Mouse (Mus musculus): Measurements from ENCODE around the gene Lrrn2. TPM values are rescaled to one million over a fixed set of nuclear protein-coding genes. Genes with fewer than 3 reads are reported as not detected.

Gene Lrrn2
- 1 to 10 TPM; 6.9 to 7.1 TPM for total RNA-seq (2021)
- long read RNA-seq, experiment 1, partial matches to known transcripts: 0 of 8 reads
- long read RNA-seq, experiment 1, other reads (novel, unspliced or antisense): 7 of 8 reads
- long read RNA-seq, experiment 2, transcript Lrrn2-201 (2 exons, 3,428 nt): major isoform, 6 of 9 reads
- long read RNA-seq, experiment 2, partial matches to known transcripts: 0 of 9 reads
- long read RNA-seq, experiment 2, other reads (novel, unspliced or antisense): 3 of 9 reads

GRCm38 (mm10) chr1:132880161-132881005 is at the start of gene Lrrn2:
Gene Lrrn2, plus strand, starts transcription at chr1:132880273.
- peak; percentile 73 for DNase-seq

GRCm38 (mm10) chr1:132831963-132832362 is 48.1 kb upstream of the Lrrn2 start:
- DNase-seq: no peak

DNA sequence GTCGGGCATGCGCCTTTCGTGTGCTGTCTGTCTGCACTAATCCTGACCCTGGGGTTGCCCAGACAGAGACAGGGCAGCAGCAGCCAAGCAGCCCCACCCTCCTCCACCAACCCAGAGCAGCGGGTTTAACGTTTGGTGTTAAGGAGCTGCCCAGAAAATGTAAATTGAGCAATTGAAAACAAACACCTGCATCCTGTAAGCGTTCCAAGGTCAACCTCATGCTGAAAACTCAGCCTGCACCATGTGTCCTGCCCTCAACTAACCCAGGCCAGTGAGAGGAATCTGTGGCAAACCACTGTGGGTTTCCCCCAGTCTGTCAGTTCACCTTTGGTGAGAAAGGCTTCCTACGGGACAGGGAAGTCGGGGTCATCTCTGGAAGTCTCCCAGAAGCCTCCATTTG is 46.0 kb upstream of the Lrrn2 start:
- no peak for DNase-seq

GRCm38 (mm10) chr1:132836895-132837294 is 43.2 kb upstream of the Lrrn2 start:
- no peak for DNase-seq

DNA sequence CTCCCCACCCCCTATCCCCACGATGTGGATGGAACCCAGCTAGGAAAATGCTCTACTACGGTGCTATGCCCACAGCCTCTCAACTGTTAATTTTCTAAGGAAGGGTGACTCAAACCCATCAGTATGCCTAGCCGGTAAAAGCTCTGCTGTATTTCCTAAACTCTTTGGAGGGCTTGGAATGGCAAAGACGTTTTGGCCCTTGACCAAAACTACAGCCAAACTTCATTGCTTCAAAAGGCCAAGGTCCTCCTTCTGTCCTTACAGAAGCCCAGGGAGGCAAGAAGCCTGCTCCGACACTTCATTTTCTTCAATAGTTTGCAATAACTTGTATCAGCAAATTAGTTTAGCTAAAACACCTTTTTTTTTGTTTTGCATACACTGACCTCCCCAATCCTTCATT is 42.4 kb upstream of the Lrrn2 start:
- peak; percentile 31 for DNase-seq

DNA sequence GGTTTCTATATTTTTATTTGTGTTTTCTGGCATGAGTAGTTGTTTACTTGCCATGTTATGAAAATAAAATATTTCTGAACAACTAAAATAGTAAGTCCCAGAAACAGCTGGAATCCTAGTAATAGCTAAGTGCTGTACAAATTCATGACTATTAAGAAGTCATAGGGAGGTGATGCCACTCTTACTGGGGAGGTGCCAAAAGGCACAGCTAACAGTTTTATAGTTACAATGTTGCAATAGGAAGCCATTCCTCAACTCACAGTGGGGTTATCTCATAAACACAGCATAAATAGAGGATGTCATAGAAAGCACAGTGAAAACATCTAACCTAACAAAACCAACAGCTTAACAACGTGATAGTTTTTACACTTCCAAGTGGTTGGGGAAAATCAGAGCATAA is 41.7 kb upstream of the Lrrn2 start:
- no peak for DNase-seq

DNA sequence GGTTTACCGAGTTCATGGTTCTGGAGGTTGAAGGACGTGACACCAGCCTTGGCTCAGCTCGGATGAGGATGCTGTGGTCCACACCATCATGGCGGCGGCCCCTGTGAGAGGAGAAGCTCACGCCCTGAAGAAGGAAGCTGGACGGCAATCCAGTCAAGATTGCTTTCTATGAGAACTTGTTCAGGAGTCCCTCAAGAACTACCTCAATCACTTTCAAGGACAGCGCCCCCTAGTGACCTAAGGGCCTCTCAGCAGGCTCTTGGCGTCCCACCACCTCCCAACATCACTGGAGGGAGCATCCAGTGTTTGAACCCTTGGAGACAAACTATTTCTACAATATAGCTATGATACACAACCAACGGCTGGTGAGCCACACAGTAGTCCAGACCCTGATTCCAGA is 36.5 kb upstream of the Lrrn2 start:
- no peak for DNase-seq

GRCm38 (mm10) chr1:132844088-132844804 is 35.8 kb upstream of the Lrrn2 start:
- peak; percentile 83 for DNase-seq

DNA sequence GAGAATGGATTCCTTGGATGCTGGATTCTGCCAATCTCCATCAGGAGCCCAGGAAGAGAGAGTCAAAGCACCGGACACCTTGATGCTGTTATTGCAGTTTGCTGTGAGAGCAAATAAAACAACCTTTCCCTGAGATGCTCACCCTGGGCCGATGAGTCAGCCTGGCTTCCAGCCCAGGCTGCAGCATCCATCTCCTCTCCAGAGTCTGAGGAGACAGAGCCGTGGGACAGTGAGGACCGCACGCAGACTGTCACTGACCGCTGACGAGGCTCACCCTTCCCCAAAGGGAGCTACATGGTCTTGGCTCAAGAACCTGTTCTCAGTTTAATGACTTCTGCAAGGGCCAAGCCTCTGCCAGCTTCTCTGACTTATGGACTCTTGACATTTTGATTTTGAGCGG is 34.3 kb upstream of the Lrrn2 start:
- DNase-seq: peak; percentile 67

GRCm38 (mm10) chr1:132850809-132851208 is 29.3 kb upstream of the Lrrn2 start:
- no peak for DNase-seq

DNA sequence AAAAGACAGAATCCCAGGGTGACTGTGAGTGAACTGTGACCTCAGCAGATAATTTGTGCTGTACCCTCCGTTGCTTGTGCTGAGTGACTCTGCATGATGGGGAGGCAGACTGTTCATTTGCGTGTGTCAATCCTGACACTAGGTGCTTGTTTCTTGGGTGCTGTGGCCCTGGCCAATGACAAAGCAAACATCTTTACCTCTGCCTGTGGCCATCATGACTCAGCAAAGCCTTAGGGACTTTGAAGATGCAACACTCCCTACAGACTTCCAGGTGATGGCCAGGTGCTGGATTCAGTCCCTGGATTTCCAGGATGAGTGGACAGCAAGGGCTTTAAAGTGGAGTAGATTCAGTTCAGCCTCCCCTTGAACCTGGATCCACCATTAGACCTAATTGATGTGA is 28.8 kb upstream of the Lrrn2 start:
- no peak for DNase-seq

DNA sequence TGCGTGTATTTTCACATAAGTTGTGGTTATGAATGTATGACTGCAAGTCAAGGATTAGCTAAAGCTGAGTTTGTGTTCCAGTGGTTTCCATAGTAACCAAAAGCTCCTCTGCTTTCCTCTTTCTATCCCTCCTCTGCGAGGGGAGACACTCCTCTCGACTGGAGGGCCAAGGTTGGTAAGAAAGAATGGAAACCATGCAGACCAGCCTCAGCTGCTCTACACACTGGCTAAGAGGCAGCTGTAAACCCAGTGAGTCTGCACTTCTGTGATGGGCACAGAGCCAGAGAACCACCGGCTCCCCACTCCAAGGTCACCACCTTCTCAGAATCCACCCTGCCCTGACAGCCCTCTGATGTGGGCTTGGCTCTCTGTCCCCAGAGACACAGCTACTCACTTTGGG is 28.3 kb upstream of the Lrrn2 start:
- peak; percentile 54 for DNase-seq

DNA sequence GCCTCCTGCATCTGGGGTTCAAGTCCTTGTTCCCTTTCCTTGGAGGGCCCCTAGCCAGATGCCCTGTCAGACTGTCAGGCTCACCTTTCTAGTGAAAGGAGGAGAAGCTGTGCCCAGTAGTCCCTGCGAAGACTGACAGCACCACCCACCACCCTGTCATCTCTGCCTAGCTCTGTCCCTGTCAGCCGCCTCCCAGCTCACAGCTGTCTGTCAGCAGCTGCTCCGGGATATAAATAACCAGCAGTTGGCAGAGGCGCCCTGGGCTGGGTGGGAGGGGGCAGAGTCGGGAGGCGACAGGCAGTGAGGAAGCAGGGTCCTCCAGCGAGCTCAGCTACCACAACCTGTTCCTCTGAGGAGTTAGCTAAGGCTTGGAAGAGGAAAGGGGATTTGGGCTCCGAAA is 26.8 kb upstream of the Lrrn2 start:
- no peak for DNase-seq

DNA sequence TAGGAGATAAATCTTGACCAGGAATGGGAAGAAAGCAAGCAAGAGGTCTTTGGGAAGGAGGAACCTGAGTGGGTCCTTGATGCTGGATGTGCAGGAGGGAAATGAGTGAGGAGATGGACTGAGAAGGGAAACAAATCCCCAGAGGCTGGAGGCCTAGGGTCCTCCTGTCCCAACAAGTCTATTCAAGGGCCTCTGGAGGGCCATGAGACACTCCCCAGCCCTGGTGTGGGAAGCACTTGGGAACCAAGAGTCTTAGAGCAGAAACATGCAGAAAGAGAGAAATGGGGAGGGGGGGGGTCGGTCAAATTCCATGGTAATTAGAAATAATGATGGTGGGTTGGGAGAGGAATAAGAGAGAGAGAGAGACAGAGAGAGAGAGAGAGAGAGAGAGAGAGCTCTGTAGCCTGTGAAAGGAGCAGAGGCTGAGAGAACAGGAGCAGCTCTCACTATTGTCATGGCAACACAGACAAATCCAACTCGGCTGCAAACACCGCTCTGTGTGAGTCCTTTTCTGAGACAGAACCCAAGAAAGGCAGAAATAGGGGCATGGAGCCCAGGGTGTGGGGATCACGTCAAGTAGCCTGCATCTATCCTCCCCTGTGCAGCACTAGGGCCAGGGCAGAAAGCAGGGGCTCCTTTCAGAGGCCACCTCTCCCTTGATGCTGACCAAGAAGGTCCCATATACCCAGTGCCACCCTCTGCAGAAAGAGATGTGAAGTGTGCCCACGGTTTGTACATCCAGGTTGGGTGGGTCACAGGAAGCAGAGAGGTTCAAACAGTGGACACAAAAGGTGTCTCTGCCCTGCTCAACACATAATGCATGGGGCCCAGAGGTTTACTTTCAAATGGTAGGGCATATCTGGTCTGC is 21.3 kb upstream of the Lrrn2 start:
- DNase-seq: no peak

DNA sequence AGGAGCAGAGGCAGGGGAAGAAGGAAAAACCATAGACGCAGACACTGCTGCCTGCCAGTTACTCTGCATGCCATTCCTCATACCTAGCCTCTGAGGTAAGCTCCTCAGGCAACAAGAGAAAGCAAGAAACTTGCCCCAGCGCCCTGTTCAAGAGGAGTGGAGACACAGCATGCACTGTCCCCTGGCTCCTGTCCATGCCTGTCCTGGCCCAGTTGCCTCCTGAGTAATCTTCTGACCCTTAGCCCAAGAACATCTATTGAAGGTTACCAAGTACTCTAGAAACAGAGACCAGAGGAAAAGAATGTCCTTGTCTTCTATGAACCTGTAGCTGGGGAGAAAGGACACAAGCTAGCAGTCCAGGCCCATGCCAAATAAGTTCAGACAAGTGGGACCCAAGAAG is 15.9 kb upstream of the Lrrn2 start:
- DNase-seq: no peak

GRCm38 (mm10) chr1:132865585-132865984 is 14.5 kb upstream of the Lrrn2 start:
- DNase-seq: no peak

- no peak for DNase-seq
Measured at GRCm38 (mm10) chr1:132870327-132870726, 9.7 kb upstream of the Lrrn2 start.

GRCm38 (mm10) chr1:132878951-132879610 is 992 bp upstream of the Lrrn2 start:
- DNase-seq: no peak

- no peak for DNase-seq
Measured at GRCm38 (mm10) chr1:132879801-132880160, 292 bp upstream of the Lrrn2 start.

- peak; percentile 44 for DNase-seq
Measured at GRCm38 (mm10) chr1:132881041-132881761, 1.1 kb downstream of the Lrrn2 start.

DNA sequence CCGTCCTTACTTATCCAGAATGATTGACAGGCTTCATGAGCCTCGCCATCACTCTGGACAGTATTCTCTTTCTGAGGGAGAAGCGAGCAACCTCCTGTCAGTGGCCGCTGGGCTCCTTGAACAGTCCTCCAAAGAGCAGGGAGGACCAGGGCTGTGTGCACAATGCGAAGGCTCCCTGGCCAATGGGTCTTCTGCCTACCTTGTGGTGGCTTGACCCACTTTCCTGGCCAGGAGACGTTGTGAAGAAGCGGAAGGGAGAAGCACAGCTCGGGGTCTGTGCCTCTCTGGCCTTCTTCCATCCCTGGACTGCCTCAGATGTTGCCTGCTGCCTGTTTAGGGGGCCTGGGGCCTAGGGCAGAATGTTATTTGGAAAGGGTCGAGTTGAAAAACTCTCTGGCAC is 1.8 kb downstream of the Lrrn2 start:
- DNase-seq: no peak
